10 mouse cellular contexts compared by ENCODE assay signal in genomic region chr6:17562472-17563088, GRCm38 (mm10).
DNase-seq lines count a peak whose midpoint lies in the region; ATAC-seq and TF ChIP-seq lines count a peak whose summit lies in the region.
"Had no signal": no experiment of that assay in that cellular context is flagged by ENCODE, and none has a peak within 500 bp of the region (broad histone marks: within the 10 kb centered on the region; RNA-seq: fewer than 3 reads in every experiment).

No protein-coding gene starts in this region.

- peak; percentile 21; the same call in 1 of the 2 replicates for ATAC-seq in lung, embryonic 16.5 days (ENCODE audit: low read depth)
- ATAC-seq in embryonic facial prominence, embryonic 11.5 days (replicated peaks; ENCODE audit: insufficient number of reproducible peaks, low FRiP score, low TSS enrichment, low read depth) = no peak
- ATAC-seq in intestine, embryonic 15.5 days = no peak

- H3K9me3 ChIP-seq in lung, embryonic 16.5 days (ENCODE audit: control insufficient read depth, low read length) = no peaks in the 10 kb centered on the region
- no peaks in the 10 kb centered on the region for H3K9me3 ChIP-seq in embryonic facial prominence, embryonic 11.5 days (replicated peaks; ENCODE audit: control insufficient read depth, low read length)
- no peaks in the 10 kb centered on the region for H3K9me3 ChIP-seq in intestine, embryonic 15.5 days
- H3K9me3 ChIP-seq: kidney, embryonic 15.5 days; limb, embryonic 15.5 days had no signal

- no peaks in the 10 kb centered on the region; the same call in 1 of the 2 replicates for H3K36me3 ChIP-seq in lung, embryonic 16.5 days (ENCODE audit: control insufficient read depth, insufficient read depth, low read length)
- no peaks in the 10 kb centered on the region for H3K36me3 ChIP-seq in embryonic facial prominence, embryonic 11.5 days (replicated peaks; ENCODE audit: control insufficient read depth, insufficient read depth, low read depth, low read length)
- H3K36me3 ChIP-seq in intestine, embryonic 15.5 days = no peaks in the 10 kb centered on the region
- H3K36me3 ChIP-seq: limb, embryonic 15.5 days had no signal

- H3K9ac ChIP-seq in lung, embryonic 16.5 days (ENCODE audit: low read length) = no peak overlapping the region
- H3K9ac ChIP-seq in embryonic facial prominence, embryonic 11.5 days (replicated peaks; ENCODE audit: low read length) = no peak overlapping the region
- no peak overlapping the region for H3K9ac ChIP-seq in intestine, embryonic 15.5 days
- H3K9ac ChIP-seq: kidney, embryonic 15.5 days; limb, embryonic 15.5 days had no signal

- no peak for DNase-seq in lung, adult 2 months
- DNase-seq in embryonic facial prominence, embryonic 11.5 days (ENCODE audit: low spot score) = peak; percentile 57
- DNase-seq in retina, postnatal 1 day = peak; percentile 51
- DNase-seq in right cerebral cortex, postnatal 25 days = no peak
- DNase-seq in gastrocnemius, adult 8-10 months (ENCODE audit: low spot score in 2 of 2) = no peak
- no peak for DNase-seq in frontal cortex, postnatal 14 days (ENCODE audit: low spot score in 2 of 2)

- TF ChIP-seq CTCF in lung, adult 2 months (IDR thresholded peaks at IDR 0.05; ENCODE audit: insufficient read depth, low read length) = no peak

- H3K27me3 ChIP-seq in lung, embryonic 16.5 days (ENCODE audit: control insufficient read depth, insufficient read depth, low read depth, low read length) = no peaks in the 10 kb centered on the region
- no peaks in the 10 kb centered on the region for H3K27me3 ChIP-seq in embryonic facial prominence, embryonic 11.5 days (ENCODE audit: control insufficient read depth, insufficient read depth, low read length)
- H3K27me3 ChIP-seq in intestine, embryonic 15.5 days (replicated peaks) = no peaks in the 10 kb centered on the region
- H3K27me3 ChIP-seq: kidney, embryonic 15.5 days; limb, embryonic 15.5 days had no signal

- WGBS in lung, embryonic 16.5 days = 20% methylated on average over 10 of the region's 10 CpGs
- 34% methylated on average over 10 of the region's 10 CpGs for WGBS in lung, adult 2 months
- WGBS in embryonic facial prominence, embryonic 11.5 days = 9% methylated on average over 10 of the region's 10 CpGs
- 26% methylated on average over 10 of the region's 10 CpGs for WGBS in intestine, embryonic 15.5 days

- H3K4me2 ChIP-seq in lung, embryonic 16.5 days (ENCODE audit: low read depth, low read length) = peak overlapping the region; percentile 19; the same call in 1 of the 2 replicates
- no peak overlapping the region for H3K4me2 ChIP-seq in embryonic facial prominence, embryonic 11.5 days (ENCODE audit: low read depth, low read length)
- H3K4me2 ChIP-seq in intestine, embryonic 15.5 days (replicated peaks) = no peak overlapping the region
- H3K4me2 ChIP-seq: kidney, embryonic 15.5 days; limb, embryonic 15.5 days had no signal

- no peak overlapping the region for H3K4me3 ChIP-seq in lung, embryonic 16.5 days (ENCODE audit: low read length)
- no peak overlapping the region for H3K4me3 ChIP-seq in lung, adult 2 months (replicated peaks; ENCODE audit: extremely low read depth, low read depth, low read length)
- no peak overlapping the region for H3K4me3 ChIP-seq in embryonic facial prominence, embryonic 11.5 days (ENCODE audit: low read depth, low read length)
- H3K4me3 ChIP-seq in intestine, embryonic 15.5 days (replicated peaks) = no peak overlapping the region
- H3K4me3 ChIP-seq: kidney, embryonic 15.5 days; limb, embryonic 15.5 days had no signal

- peaks cover 21% of the 10 kb centered on the region for H3K4me1 ChIP-seq in lung, embryonic 16.5 days (replicated peaks; ENCODE audit: control insufficient read depth, insufficient read depth, low read length)
- no peaks in the 10 kb centered on the region for H3K4me1 ChIP-seq in lung, adult 2 months (ENCODE audit: control insufficient read depth, insufficient read depth, low read length)
- no peaks in the 10 kb centered on the region for H3K4me1 ChIP-seq in embryonic facial prominence, embryonic 11.5 days (ENCODE audit: control insufficient read depth, insufficient read depth, low read length)
- 0 out of 2 replicates have a peak, but pooled peaks cover 6% of the 10 kb centered on the region for H3K4me1 ChIP-seq in intestine, embryonic 15.5 days (replicated peaks)
- H3K4me1 ChIP-seq: kidney, embryonic 15.5 days; limb, embryonic 15.5 days had no signal

- no peak for TF ChIP-seq POLR2A in lung, adult 2 months (IDR thresholded peaks at IDR 0.05; ENCODE audit: borderline replicate concordance, extremely low read depth, low read depth, low read length)

- peak overlapping the region; percentile 69 for H3K27ac ChIP-seq in lung, embryonic 16.5 days (ENCODE audit: low read length)
- no peak overlapping the region for H3K27ac ChIP-seq in embryonic facial prominence, embryonic 11.5 days (replicated peaks; ENCODE audit: low read depth, low read length)
- 0 out of 2 replicates have a peak overlapping the region, but pooled peaks have one; percentile 44 for H3K27ac ChIP-seq in intestine, embryonic 15.5 days
- H3K27ac ChIP-seq: kidney, embryonic 15.5 days; limb, embryonic 15.5 days had no signal

Comparison
In these comparisons a context has a peak if more than half of its experiments do, and no peak if none do; other contexts are left out.
1. DNase-seq: peak in embryonic facial prominence, embryonic 11.5 days (single experiment) and retina, postnatal 1 day (single experiment); none in lung, adult 2 months (single experiment), right cerebral cortex, postnatal 25 days (single experiment), gastrocnemius, adult 8-10 months (0 of 2) and frontal cortex, postnatal 14 days (0 of 2).